Mouse (Mus musculus) adrenal gland, postnatal 10 days (tissue): ENCODE data around the gene Arhgap18. TPM values are rescaled to one million over a fixed set of nuclear protein-coding genes. Genes with fewer than 3 reads are reported as not detected.

Source experiments
- DNase-seq: peaks from one replicate; pipeline ENCODE4 v3.0.0; 2021; ENCODE audit warnings: mixed read lengths
- total RNA-seq, 2 experiments: library from RNA; stranded (reverse); gene quantifications; 2 replicates each; pipeline ENCODE4 v1.2.3; 2021

The Arhgap18 gene
- total RNA-seq, 2 experiments from 2014 or later = 39.8 to 59.5 TPM

- no peak for DNase-seq
Measured at GRCm38 (mm10) chr10:26776443-26776842, 23.2 kb downstream of the Arhgap18 start.

GRCm38 (mm10) chr10:26780581-26780980, 27.4 kb downstream of the Arhgap18 start:
- DNase-seq = no peak

DNA sequence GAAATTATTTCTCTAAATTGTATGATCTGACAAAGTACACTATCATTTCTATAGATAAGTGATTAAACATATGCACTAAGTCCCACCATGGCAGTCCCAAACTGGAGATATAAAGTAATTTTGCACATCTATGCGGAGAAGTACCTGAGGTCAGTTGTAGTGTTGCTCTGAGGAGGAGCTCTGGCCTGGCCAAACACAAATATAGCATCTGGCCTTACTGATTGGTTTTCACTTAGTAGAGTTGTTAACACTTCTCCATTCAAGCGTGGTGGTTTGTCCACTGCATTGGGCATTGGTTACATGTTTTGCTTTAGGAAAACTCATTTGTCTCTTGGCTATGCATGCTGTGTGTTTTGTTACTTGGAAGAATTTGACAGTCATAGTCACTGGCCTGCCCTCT, 36.5 kb downstream of the Arhgap18 start:
- no peak for DNase-seq

DNA sequence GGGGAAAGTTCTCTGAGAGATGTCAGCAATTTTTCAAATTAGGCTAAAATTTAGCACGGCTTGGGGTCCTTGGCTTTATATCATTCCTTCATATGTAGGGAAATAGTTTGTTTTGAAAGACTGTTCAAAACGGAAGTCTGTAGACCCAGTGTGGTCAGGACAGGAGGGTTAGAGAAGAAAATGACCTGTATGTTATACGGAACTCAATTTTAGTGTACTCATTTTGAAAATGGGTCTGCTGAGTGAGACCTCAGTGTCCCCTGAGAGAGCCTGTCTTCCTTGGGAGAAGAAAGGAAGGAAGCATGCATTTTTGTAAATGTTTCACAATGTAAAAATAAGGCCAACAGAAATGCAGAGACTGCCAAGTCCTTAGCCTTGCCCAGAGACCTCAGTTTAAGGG, 38.6 kb downstream of the Arhgap18 start:
- DNase-seq = no peak

- DNase-seq = no peak
Measured at GRCm38 (mm10) chr10:26793013-26793412, 39.8 kb downstream of the Arhgap18 start.

DNA sequence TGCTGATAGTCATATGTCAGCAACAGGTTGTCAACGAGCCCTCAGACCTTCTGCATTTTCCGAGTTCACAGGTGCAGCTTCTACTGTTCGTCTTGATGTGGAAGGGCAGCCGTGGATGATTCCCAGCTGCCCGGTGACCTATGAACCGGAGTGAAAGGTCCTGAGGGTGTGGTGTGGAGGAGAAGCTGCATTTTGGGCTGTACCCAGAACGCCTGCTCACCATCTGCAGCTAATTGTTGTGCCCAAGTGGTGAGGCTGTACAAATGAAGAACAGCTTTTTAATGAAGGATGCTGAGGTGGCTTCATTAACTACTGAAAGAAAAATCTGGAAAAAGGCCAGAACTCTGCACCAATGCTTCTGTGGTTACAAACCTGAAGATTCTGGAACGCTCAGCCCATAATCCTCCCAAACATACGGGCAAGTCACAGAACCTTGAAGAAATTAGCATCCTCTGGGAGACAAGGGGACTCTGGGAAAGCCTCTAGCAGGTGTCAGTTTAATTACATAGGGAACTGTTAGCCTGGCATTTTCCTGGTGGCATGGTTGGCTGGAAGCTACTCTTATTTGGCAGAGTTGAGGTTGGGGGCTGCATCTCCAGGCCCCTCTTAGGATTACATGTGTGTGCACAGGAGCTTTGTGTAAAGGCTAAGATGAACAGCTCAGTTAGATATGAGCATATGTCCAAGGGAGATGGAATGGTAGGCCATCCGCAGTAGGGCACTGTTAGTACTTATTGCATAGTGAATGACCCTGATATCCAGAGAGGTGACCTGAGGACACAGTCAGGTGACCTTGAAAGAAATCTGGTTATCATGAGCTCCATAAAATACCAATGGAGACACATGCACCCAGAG, 43.4 kb downstream of the Arhgap18 start:
- DNase-seq = no peak

DNA sequence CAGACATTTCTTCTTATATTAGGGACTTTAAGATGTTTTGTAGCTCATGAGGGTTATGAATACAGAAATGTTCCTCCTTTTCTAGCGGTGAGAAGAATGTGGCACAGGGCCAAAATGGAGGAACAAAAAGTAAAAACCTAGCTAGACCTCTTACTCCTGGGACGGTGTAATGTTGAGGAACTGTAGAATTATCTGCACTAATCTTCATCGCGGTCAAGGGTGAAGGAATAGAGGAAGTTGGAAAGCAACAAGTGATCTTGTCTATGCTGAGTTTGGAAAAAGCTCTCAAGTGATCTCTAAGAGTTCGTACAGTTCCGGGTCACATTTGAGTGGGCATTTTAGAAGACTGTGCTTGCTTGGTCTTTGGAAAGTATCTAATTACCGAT, 44.1 kb downstream of the Arhgap18 start:
- DNase-seq = no peak

- no peak for DNase-seq
Measured at GRCm38 (mm10) chr10:26798752-26799411, 45.7 kb downstream of the Arhgap18 start.

DNA sequence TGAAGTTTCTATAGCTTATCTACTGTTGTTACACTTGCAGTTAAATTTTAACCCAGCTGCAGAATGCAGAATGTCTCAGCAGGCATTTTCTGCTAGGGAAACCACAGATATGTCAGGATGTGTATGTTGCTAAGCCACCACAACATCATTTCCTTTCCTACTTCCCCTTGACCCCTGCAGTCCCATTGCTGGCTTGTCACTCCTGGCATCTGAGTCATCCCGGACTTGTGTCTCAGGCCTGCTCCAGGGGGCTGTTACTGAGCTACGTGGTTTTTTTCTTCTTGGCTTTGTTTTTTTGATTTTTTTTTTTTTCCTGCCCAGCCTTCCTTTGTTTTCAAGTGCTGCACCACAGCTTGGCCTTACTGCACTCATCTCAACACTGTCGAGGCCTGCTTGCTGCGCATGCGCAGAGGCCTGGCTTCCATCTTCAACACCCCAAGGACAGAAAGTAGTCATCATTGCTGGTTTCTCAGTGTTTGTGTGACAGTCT, 46.4 kb downstream of the Arhgap18 start:
- peak; percentile 68 for DNase-seq

GRCm38 (mm10) chr10:26804351-26804983, 51.2 kb downstream of the Arhgap18 start:
- no peak for DNase-seq

DNA sequence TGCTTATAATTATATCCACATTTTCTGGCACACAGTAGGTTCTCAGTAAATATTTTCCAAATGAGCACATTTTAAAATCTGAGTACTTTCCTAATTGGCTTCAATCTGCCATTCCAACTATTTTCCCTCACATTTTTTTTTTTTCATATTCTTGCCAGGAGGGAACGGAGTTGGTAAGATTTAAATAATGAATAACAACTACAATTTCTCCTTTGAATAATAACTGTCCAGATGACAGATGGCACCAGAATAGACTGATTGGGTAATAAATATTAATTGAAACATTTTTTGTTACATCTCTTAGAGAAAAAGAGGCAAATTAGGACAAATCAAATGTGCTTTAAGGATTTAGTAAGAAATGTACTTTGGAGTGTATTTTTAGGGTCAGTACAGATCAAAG, 51.8 kb downstream of the Arhgap18 start:
- DNase-seq = no peak

GRCm38 (mm10) chr10:26806092-26806491, 52.9 kb downstream of the Arhgap18 start:
- no peak for DNase-seq

DNA sequence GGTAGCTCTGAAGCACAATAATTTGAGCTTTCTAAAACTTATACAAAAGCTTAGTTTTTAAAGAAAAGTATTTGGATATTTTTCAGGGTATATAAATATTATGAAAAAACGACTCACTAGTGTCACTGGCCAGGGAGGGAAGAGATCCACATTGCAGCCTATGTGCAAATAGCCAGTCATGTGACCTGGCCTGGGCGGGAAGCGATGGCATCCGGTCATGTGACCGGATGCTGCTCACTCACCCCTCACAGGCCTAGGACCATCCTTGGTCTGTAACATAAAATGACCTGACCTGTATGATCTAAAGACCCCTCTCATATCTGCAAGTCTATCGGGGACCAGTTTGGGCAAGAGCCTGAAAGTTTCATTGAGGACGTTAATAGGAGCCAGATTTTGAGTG, 56.8 kb downstream of the Arhgap18 start:
- DNase-seq = no peak

GRCm38 (mm10) chr10:26810810-26811209, 57.6 kb downstream of the Arhgap18 start:
- DNase-seq = no peak

GRCm38 (mm10) chr10:26811342-26811741, 58.1 kb downstream of the Arhgap18 start:
- no peak for DNase-seq

DNA sequence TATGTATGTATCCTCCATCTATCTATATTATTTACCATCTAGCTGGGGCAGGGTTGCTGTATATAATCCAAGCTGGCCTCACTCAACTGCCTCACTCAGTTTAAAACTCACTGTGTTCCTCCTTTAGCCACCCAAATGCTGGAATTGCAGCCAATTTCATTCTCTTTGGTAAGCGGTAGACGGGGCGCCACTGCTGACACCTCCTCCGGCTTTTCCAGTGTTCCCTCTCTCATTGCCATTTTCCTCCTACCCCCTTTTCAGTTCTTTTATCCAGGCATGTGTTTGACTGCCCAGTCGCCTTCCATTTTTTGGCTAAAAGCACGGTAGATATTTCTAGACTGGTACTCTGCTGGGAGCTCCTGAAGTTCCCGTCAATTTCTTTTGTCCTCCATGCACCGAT, 62.4 kb downstream of the Arhgap18 start:
- DNase-seq = no peak

DNA sequence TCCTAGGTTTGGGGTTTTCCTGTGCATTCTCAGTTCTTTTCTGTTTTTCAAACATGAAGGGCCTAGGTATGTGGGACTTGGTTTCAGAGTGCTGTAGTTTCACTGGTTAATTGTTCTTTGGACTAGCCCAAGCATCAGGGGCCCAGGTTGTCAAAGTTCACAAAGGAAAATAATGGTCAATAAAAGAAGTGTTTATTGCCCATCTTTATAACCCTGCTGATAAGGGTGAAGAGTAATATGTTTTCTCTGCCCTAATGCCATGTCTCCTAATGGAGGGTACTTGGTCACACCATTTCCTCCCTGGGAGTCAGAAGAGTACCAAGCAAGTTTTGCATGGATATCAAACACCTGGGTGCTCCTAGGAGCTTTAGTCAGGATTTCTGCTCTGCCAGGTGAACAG, 67.1 kb downstream of the Arhgap18 start:
- DNase-seq = no peak

DNA sequence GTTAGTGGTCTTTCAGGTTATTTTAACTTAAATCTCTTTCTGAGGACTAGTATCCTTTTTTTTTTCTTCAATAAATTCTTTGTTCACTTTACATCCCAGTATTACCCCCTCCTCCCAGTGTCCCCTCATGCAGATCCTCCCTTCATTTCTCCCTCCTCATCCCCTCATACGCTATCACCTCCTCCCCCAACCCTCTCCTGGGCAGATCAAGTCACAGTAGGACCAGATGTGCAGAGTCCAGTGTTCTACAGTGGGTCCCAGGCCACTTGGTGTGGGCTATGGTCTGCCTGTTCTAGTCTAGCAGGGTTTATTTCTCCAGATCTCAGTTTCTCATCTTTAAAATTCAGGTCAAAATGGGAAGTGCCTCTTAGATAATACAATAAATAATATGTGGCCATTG, 67.7 kb downstream of the Arhgap18 start:
- DNase-seq = no peak

GRCm38 (mm10) chr10:26823997-26824396, 70.8 kb downstream of the Arhgap18 start:
- no peak for DNase-seq

DNA sequence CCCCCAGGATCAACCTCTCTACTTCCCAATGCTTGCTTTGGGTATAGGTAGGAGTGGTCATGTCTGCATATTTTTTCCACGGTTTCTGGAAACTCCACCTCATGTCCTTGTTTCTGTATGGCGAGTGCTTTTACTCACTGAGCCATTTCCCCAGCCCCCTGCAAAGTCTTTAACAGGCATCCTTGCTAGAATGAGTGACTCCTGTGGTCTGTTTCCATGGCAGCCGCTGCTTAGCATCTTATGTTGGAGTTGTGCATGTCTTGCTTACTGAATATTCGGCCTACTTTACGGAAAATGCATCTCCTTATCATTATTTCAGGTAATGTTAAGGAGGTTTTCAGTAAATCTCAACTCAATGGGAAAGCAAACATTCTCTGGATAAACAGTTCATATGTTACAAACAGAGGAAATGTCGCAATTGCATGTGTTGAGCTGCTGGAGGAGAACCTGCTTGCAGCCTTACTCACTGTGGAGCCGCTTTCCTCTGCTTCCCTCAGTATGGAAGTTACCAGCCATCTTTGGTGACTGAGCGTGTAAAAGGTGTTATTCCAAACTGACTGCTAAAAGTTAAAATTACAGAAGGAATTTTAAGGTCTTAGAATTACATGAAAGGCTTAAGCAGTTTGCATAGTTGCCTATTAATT, 72.1 kb downstream of the Arhgap18 start:
- DNase-seq = no peak

GRCm38 (mm10) chr10:26827315-26827714, 74.1 kb downstream of the Arhgap18 start:
- DNase-seq = no peak

GRCm38 (mm10) chr10:26828412-26829137, 75.4 kb downstream of the Arhgap18 start:
- DNase-seq = peak; percentile 26
